Mouse (Mus musculus) monocyte, adult 5-6 weeks (primary cell): ENCODE measurements around the gene Diexf. TPM values are rescaled to one million over a fixed set of nuclear protein-coding genes. Genes with fewer than 3 reads are reported as not detected.

Experiments used
- ATAC-seq: fragments of 153-309, 156-312 bp; replicated peaks from 2 replicates; pipeline ENCODE4 v1.8.0; 2017; ENCODE audit warnings: mild to moderate bottlenecking; ENCODE audit not compliant: low TSS enrichment, insufficient number of reproducible peaks, severe bottlenecking, poor library complexity, low FRiP score
- total RNA-seq: library from RNA; stranded (forward); fragments of 200-1000, 200-491, 200-594 nt; gene quantifications from 3 replicates; pipeline ENCODE4 v1.2.3, GENCODE M21; 2017

Gene Diexf
- total RNA-seq: 19.6 to 30.8 TPM (median 24.0 TPM) in 3 replicates

DNA sequence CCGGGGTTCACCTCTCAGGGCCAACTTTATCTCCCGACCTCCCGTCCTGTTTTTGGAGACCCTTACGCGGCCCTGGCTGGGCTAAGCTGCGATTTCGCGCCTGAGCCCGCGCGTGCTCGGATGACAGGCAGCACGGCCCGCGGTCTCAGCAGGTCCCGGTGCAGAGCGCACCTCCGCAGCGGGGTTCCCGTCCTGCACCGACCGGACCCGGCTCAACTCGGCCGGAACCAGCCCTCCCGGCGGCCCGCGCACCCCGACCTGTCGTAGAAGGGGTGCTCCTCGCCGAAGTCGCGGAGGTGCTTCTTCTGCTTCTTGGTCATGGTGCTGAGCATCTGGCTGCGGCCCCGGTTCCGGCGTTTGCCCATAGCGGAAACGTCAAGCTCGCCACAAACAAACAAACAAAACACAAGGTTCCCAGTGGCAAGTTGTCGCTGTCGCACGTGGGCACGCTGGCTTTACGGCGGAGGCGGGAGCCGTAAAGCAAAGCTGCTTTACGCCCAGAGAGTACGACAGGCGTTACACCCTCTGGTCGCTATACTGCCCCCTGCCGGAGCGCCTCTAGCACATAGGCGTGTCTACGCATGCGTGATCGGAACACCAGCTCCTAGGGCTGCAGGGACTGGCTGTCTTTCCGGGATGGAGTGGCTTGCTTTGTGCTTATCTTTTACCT is at the start of gene Diexf:
Gene Diexf (minus strand): TSS at position 487 of the 670 bp plus-strand sequence.
- ATAC-seq: peak; percentile 97

DNA sequence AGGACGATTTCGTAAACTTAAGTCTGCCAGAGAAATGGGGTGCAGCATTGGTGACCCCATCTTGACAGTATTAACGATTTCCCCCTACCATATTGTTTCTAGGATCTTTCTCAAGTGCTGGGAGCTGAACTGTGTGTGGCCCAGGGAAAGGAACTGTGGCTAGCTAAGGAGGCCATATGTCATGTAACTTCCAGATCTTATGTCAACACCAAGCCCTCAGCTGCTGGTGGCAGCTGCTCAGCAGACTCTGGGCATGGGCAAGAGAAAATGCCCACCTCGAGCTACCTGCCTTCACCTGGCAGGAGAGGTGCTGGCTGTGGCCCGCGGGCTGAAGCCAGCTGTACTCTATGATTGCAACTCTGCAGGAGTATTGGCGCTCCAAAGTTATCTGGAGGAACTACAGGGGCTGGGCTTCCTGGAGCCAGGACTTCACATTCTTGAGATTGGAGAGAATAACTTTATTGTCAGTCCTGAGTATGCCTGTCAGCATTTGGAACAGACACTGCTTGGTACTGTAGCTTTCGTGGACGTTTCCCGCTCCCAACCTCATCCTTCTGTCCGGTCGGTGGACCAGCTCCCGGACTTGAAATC is 44.2 kb upstream of the Diexf start:
- no peak for ATAC-seq

DNA sequence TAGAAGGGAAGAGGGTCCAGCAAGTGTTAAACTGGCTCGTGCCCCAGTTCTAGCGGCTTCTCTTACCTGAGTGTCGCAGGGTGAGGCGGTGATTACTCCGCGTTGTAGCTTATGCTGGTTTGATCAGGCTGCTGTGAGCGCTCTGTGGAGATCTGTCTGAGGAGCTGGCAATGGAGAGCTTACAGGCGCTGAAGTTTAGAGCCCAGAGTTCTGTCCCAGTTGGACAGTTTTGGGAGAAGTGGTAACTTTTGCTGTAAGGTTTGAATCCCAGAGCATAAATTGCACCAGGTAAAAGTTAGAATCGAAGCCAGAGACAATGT is 43.7 kb upstream of the Diexf start:
- no peak for ATAC-seq

DNA sequence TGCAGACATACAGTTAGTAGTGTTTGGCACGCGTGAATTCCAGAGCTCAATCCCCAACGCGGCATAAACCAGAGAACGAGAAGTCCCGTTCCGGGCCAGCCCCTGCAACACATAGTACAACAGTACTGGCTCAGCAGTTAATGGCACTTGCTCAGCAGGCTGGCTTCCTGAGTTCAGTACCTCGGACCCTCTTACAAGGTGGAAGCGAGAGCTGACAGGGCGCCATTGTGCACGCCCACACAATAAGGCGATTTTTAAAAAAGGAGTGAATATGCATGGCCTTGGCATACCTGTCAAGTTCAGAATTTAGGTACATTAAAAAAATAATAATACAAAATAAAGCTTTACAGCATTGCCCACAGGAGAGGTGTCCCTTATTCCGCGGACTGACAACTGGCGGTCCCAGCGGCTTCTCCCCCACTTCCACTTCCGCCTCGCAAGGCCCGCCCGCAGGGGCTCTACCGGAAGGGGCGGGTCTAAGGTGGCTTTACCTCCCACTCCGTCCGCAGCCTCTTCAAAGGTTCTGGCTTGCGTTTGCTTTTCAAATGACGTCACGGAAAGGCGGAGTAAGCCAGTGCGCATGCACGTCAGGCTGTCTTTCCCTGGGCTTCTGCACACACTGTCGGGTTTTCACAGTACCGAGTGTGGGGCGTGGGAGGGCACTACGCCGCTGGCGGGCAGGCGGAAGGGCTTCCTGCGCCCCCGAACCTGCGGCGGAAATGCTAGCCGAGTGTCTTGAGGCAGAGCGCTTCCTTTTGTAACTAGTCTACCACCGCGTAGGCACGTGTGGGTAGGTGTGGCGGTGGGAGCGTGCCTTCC is 43.1 kb upstream of the Diexf start:
- peak; percentile 93 for ATAC-seq

DNA sequence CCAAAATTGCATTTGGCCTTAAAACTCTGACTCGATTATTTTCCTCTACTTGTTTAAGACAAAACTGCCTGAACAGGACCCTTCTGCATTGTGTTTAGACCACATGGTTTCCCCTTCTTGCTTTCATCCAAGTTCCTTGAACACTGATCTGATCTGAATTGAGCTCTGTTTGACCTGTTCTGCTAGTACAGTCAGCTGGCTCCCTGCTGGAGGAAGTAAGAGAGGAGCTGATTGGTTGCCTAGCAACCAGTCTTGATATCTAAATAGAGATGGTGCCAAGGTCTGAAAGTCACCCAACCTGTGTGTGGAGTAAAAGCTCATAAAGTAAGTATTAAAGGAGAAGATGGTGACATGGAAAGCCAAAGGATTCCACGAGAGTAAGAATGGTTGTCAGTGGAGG is 39.8 kb upstream of the Diexf start:
- no peak for ATAC-seq

DNA sequence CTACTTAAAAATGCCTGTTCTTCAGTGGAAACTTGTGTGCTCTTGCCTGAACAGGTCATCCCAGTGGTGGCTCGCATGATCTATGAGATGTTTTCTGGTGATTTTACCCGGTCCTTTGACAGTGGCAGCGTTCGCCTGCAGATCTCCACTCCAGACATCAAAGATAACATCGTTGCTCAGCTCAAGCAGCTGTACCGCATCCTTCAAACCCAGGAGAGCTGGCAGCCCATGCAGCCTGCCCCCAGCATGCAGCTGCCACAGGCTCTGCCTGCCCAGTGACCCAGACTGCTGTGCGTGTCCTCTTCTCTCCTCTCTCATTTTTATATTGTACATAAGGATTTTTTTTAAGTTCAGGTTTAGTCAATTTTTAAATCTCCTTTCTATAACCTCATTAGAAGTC is 39.2 kb upstream of the Diexf start:
- ATAC-seq: no peak

DNA sequence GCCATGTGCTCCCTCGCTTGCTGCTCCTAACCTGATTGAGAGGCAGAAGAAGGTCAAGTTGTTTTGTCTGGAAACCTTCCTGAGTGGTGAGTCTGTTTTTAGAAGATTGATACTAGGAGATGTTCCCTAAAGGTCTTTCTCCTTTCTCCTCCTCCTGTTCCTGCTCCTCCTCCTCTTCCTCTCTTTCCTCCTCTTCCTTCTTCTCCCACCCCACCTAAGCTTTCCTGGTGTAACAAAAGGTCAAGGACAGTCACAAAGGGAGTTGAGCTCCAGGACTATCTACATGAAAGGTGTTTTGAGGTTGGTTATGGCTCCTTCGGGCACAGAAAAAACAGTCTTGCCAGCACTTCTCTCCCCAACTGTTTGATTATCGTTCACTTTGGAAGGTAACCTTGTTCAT is 37.7 kb upstream of the Diexf start, which contains the start of gene A130010J15Rik:
Gene A130010J15Rik (plus strand): TSS at position 301 of the 400 bp plus-strand sequence.
- ATAC-seq: no peak

DNA sequence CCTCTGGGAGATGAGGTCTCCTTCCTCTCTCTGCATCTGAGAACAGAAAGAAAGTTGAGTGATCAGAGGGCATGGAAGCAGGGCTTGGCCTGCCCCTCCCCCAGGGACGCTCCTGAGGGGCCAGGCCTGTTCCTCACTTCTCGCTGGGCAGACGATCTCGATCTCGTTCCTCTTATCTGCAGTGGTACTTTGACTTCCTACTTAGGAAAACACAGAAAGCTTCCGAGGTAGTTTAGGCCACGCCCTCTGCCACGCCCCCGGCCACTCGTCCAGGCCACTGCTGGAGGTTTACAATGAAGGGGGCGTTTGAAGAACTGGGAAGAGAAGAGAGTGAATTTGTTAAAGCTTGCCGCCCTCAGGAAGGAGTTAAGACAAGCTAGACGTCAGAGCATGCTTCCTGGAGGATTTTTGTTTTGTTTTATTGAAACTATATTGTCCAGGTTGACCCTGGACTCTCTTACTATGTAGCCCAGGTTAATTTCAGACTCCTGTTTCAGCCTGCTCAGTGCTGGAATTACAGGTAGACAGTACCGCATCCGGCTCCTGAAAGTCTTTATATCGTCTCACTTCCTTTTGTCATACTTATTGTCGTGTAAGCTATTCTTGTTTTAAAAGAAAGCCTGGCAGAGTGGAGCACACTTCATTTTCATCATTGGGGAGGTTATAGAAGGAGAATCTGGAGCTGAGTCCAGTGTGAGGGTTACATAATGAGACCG is 30.4 kb upstream of the Diexf start:
- peak; percentile 79 for ATAC-seq

DNA sequence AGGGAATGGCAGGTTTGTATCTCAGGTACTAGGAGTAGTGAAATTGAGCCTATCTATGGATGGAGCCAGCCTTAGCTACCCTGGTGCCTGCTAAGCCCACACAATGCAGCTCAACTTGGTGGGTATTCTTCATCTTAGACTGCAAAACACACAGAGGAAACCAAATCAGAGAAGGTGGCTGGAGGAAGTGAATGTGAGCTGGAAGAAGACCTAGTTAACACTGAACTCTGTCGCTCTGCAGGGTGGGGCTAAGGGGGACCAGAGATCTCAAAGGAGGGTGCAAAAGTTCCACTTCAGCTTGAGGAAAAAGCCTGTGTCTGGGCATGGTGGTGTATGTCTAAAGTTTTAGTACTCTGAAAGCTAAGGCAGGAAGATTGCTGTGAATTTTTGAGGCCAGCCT is 29.5 kb upstream of the Diexf start:
- ATAC-seq: no peak

DNA sequence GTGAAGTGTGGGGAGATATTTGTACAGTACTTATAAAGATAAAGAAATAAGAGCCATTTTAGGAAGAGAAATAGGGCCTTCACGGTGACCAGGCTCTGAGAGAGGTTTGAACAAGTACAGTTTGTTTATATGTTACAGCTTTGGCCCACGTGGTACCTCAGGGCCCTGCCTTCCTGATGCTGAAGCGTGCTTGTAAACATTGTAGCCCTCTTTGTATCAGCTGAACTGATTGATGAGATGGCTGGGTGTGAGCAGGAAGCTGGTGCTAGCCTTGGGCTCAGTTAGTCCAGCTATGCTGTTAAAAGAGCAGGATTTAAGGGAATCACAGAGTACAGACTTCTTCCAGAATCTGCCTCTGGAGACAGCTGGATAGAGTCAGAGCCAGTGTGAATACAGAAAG is 29.1 kb upstream of the Diexf start:
- ATAC-seq: no peak

DNA sequence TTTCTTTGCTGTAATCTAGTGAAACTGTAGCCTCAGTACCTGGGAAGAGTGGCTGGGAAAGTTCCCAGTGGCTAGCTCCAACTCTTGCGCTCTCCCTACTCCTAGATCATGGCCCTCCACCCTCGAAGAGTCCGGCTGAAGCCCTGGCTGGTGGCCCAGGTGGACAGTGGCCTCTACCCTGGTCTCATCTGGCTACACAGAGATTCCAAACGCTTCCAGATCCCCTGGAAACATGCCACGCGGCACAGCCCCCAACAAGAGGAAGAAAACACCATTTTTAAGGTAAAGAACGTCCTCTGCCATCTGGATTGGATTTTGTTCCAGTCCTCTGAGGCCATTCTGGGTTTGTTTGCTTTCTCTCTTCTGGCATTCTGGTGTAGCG is 27.0 kb upstream of the Diexf start:
- ATAC-seq: no peak

DNA sequence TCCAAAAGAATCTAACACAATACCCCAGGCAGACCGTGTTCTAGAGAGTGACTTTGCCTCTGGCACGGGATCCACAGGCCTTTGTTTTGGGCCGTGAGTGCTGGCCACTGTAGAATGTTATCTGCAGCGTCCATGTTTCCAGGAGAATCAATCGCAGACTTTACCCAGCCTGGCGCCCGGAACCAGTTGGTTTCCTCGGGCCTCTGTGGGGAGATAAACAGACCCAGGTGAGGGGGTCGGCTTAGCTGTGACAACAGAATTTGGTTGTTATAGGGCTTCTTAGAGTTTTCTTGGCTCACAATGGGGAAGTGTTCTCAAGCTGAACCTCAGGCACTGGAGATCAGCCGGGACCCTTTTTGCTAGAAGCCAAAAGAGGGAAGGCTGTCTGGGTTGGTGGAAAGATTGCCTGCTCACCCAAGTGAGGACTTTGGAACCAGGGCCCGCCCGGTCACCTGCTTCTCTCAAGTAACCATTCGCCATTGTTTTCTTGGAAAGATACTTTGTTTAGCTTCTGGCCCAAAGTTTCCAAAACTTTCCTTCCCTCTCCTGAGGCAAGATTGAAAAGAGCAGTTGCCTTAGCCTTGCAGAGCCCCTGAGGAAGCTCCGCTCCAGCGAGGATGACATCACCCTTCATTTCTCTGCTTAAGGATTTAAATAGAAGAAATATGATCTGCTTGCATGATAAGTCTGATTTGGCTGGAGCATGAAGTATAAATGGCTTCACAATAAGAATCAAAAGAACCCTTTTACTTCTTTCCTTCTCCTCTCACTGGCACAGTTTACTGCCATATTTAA is 26.4 kb upstream of the Diexf start:
- ATAC-seq: no peak

DNA sequence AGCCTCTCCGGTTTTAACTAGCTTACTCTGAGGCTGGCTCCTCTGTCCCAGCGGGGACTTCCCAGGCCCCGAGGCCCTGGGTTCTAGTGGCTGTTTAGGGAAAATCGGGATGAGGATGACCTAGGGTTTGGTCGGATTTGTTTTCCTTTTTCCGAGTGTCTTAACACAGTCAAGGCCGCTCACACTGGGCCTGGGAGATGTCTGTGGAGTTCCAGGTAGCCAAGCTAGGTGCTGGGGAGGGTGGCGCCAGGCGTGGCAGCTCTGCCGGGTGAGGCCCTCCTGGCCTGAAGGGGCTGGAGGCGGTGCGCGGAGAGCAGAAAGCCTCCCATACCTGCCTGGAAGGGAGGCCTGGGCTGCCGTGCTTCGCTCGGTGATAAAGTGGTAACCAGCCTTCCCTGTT is 23.5 kb upstream of the Diexf start:
- no peak for ATAC-seq

DNA sequence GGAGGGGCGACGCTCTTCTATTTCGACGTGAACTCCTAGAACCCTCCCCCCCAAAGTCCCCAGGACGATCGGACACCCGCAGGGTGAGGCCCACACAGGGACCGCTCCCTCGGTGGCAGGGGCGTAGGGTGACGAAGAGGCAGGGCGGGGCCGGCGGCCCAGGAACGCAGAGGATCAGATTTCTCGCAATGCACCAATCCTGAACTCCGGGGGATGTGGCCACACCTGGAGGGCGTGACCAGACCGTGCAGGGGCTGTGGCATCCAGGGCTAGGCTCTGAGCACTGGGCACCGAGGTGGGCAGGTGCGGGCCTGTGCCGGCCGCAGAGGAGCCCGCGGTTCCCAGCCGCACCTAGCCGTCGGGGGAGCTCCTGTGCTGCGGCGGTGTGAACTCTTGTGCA is 22.8 kb upstream of the Diexf start, which contains the start of gene Irf6:
Gene Irf6 (plus strand): TSS at position 240 of the 400 bp plus-strand sequence.
- no peak for ATAC-seq

DNA sequence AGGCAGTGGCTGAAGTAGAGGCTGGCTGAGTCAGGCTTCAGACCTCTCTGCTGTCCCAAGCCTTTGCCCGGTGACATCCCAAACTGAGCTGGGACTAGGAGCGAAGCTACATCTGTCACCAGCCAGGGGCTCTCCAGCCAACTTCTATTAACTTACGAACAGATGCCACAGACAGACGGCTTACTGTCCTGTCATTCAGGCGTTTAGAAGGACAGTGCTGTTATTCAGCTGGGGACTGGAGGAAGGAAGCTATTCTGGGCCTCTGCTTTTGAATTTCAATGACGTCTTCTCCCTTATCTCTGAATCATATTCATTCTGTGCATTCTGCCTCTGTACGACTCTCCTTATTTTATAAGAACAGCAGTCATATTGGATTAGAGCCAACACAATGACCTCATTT is 21.1 kb upstream of the Diexf start:
- no peak for ATAC-seq

DNA sequence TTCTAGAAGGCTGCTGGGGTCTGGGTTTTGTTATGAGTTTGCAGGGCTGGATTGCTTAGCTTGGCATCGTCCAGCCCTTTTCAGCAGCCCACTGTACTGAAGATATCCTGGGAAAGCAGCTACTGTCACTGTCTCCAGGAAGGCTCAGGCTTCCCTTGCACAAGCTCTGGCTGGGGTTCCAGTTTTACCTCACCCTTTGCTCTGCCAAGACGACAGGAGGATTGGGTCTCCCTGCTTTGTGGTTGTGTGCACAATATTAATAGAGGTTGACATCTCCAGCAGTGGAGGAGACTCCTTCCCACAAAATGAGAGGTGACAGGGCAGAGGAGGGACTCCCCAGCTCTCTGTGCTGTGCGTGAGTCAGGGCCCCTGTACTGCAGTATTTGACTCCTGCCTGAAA is 19.2 kb upstream of the Diexf start:
- no peak for ATAC-seq

DNA sequence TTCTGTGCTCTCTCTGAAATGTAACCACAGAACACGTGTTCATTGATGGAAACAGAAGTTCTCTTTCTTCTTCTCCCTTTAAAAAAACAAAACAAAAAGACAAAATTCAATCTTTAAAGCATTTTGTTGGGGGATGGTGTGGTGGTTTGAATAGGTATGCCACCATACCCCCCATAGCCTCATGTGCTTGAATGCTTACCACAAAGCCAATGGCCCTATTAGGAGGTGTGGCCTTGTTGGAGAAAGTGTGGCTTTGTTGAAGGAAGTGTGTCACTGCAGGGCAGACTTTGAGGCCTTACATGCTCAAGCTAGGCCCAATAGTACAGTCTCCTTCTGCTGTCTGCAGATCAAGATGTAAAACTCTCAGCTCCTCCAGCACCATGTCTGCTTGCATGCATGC is 16.3 kb upstream of the Diexf start:
- ATAC-seq: no peak

DNA sequence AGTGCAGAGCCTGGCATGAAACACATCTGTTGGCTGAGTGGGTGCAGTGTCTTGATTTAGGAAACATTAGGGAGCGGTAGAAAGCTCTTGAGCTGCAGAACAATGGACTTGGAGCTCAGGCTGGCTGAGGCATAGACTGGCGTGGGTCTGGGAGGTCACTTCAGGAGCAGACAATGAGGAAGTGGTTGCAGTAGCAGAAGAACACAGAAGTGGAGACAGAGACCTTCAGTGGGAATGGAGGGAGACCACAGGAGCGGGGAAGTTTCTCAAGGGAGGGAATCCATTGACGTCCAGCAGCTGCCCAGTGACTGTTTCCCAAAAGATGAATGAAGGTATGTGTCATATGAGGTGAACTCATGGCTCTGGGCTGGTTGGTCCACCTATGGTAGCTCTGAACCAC is 15.0 kb upstream of the Diexf start:
- ATAC-seq: no peak

DNA sequence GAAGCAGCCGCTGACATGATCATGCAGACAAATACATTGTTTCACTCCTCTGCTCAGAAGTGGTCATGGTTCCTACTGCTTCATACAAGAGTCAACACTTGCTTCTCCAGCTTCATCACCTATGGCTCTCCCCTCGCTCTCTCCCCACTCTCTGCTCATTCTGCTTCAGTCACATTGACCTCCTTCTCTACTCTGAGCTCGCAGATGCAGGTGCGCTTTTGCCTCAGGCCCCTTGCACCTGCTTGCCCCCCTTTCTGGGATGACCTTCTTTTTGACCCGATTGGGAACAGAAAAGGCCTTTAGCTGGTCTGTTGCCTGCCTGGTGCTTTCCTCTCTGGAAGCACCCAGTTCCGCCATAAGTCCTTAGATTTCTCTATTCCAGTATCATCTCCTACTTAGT is 14.4 kb upstream of the Diexf start:
- no peak for ATAC-seq
